Mouse (Mus musculus) layer of hippocampus, adult 2 months (tissue): ENCODE measurements around the gene Zfp750. TPM values are rescaled to one million over a fixed set of nuclear protein-coding genes. Genes with fewer than 3 reads are reported as not detected.

Experiments
- DNase-seq, 2 experiments: peaks; one replicate each; pipeline ENCODE4 v3.0.0; 2022; ENCODE audit warnings: low spot score in 2 of 2
- H3K27ac ChIP-seq: fragments of 200-600 bp; 2 replicates; pipeline ENCODE4 v1.8.1; 2022
- H3K4me3 ChIP-seq: fragments of 200-600 bp; 2 replicates; pipeline ENCODE4 v1.8.1; 2022; ENCODE audit warnings: mild to moderate bottlenecking
- CTCF ChIP-seq: fragments of 200-600 bp; conservative IDR thresholded peaks from 2 replicates; pipeline ENCODE4 v1.8.1; 2022; ENCODE audit warnings: antibody characterized with exemption, mild to moderate bottlenecking, moderate library complexity
- long read RNA-seq, 2 experiments: library from polyadenylated mRNA; stranded (forward); transcript quantifications; one replicate each; pipeline ENCODE4 v2.0.0; 2021; ENCODE audit warnings: borderline mapping rate in 2 of 2
- total RNA-seq, 2 experiments: library from RNA; stranded (reverse); gene quantifications; 2 replicates each; pipeline ENCODE4 v1.2.3; 2021

Zfp750 gene
- under 1 TPM; 0.20 to 0.25 TPM for total RNA-seq
- long read RNA-seq, experiment 1, partial matches to known transcripts: 0 of 1 reads
- long read RNA-seq, experiment 1, other reads (novel, unspliced or antisense): 0 of 1 reads
- long read RNA-seq, experiment 2: 0 reads

- Histone ChIP-seq H3K4me3 (no peak within 1 kb of the TSS), H3K27ac (no peak within 1 kb of the TSS)
- TF ChIP-seq CTCF: no peak
- DNase-seq: no peak
Measured at GRCm38 (mm10) chr11:121519131-121519530, at the start of gene Zfp750. TSS of gene Zfp750 (minus strand) at chr11:121519333.

GRCm38 (mm10) chr11:121564265-121564664 lies 45.1 kb upstream of the Zfp750 start:
- DNase-seq: no peak
- Histone ChIP-seq H3K27ac (no peak overlapping the region), H3K4me3 (no peak overlapping the region)
- TF ChIP-seq CTCF: no peak

DNA sequence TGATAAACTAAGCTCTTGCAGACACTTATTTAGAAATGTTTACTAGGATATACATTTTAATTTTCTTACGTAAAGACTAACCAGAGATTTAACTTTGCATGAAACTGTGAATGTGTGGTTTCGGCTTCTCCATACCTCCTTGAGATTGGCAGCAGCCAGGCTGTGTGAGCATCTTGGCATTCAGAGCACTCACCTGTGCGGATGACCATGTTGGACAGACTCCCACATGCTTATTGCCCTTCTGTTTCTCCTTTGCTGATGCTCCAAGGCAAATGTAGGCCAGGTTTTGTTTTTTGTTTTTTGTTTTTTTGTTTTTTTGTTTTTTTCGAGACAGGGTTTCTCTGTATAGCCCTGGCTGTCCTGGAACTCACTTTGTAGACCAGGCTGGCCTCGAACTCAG lies 44.2 kb upstream of the Zfp750 start:
- Histone ChIP-seq H3K4me3 (no peak overlapping the region), H3K27ac (no peak overlapping the region)
- TF ChIP-seq CTCF: no peak
- no peak for DNase-seq

GRCm38 (mm10) chr11:121560294-121560663 lies 41.1 kb upstream of the Zfp750 start:
- TF ChIP-seq CTCF: peak; percentile 39
- DNase-seq: no peak
- Histone ChIP-seq H3K27ac (no peak overlapping the region), H3K4me3 (no peak overlapping the region)

- no peak for DNase-seq
- no peak for TF ChIP-seq CTCF
- Histone ChIP-seq H3K4me3 (no peak overlapping the region), H3K27ac (no peak overlapping the region)
Measured at GRCm38 (mm10) chr11:121559527-121560293, 40.6 kb upstream of the Zfp750 start.

DNA sequence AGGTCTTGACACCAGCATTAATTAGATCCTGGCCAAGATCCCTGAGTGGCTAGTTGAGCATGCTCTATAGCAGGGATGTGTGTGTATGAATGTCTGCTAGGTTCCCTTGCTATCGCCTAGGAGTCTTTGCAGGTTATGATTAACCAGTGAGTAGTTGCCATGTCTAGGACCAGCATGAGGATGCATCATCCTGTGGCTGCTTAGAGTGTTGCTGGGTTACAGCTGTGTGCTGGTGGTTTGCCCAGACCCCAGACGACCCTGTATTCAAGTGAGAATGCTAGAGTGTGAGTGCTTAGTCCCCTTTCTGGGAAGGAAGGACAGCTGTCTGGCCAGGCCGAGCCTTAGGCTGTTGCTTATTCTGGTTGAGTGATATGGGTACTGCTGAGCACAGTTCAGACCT lies 39.4 kb upstream of the Zfp750 start:
- no peak overlapping the region for H3K27ac ChIP-seq

GRCm38 (mm10) chr11:121557946-121558345 lies 38.8 kb upstream of the Zfp750 start:
- TF ChIP-seq CTCF: no peak
- no peak for DNase-seq
- Histone ChIP-seq H3K4me3 (no peak overlapping the region), H3K27ac (no peak overlapping the region)

More for the DNA sequence above, 39.4 kb upstream of the Zfp750 start:
- TF ChIP-seq CTCF: no peak
- H3K4me3 ChIP-seq: no peak overlapping the region
- no peak for DNase-seq

- no peak for TF ChIP-seq CTCF
- no peak overlapping the region for H3K27ac ChIP-seq
- no peak overlapping the region for H3K4me3 ChIP-seq
- DNase-seq: no peak
Measured at GRCm38 (mm10) chr11:121556727-121557126, 37.6 kb upstream of the Zfp750 start.

DNA sequence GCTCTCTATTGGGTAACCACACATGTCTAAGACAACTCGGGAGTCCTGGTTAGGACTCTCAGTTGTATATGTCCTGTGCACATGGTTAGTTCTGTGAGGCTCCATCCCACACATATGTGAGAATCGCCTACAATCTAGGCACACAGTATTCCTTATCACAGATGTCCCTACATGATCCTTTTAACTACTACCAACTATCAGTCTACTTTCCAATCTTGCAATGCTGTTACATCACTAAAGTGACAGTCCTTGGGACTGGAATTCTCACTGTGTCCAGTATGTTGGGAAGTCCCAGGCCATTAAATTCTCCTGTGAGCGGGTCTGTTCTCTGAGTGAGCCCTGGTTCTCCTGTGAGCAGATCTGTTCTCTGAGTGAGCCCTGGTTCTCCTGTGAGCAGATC lies 34.3 kb upstream of the Zfp750 start:
- Histone ChIP-seq H3K4me3 (no peak overlapping the region), H3K27ac (no peak overlapping the region)
- DNase-seq: no peak
- TF ChIP-seq CTCF: no peak

DNA sequence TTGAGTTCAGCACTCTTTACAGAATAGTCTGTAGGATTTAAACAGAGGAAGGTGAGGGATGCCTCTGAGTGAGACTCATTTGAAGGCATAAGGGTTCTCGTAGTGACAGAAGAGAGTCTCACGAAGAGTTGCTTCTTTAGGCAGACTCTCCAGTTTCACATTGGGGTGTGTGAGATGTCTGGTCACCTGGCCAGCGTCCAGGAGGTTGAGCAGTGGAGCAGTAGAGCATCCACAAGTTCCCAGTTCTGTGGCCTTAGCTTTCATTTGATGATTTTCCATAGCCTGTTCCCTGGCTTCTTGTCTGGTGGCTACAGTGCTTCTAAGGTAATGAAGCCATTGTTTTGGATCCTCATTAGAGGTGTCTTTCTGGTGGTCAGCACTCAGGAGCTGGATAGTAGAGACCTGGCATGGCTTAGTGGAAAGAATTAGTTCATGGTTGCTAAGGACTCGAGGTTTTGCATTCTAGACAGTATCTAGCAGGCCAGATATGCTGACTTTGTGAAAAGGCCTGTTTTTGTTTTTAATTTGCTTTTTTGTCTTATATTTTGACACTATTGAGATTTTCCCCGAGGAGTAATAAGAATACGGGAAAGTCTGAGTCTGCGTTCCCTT lies 33.8 kb upstream of the Zfp750 start:
- Histone ChIP-seq H3K27ac (no peak overlapping the region), H3K4me3 (no peak overlapping the region)
- TF ChIP-seq CTCF: no peak
- DNase-seq: no peak

DNA sequence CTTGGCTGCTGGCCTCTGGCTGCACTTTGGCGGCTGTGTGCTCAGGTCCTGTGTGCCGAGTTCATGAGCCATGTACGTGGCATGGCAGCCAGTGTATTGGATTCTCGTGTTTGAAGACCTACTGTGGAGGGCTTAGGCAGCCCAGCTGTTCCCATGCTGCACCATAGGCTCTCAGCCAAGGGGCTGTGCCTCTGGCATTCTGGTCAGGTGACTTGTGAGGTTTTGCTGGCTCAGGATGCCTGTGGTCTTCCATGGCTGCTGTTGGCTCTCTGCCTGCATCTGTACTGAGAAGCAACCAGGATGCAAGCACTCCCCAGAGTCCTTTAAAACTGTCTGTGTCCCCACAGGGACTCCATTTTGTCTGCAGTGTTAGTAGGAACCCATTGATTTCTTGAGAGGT lies 33.0 kb upstream of the Zfp750 start:
- H3K4me3 ChIP-seq: no peak overlapping the region
- H3K27ac ChIP-seq: no peak overlapping the region
- TF ChIP-seq CTCF: no peak
- no peak for DNase-seq

GRCm38 (mm10) chr11:121551206-121551799 lies 32.2 kb upstream of the Zfp750 start:
- H3K4me3 ChIP-seq: no peak overlapping the region
- no peak for TF ChIP-seq CTCF
- no peak overlapping the region for H3K27ac ChIP-seq
- DNase-seq: no peak

GRCm38 (mm10) chr11:121549843-121550647 lies 30.9 kb upstream of the Zfp750 start:
- Histone ChIP-seq H3K4me3 (no peak overlapping the region), H3K27ac (no peak overlapping the region)
- no peak for DNase-seq
- no peak for TF ChIP-seq CTCF
